Mouse (Mus musculus): ENCODE results near the gene Il17re.
A peak's percentile ranks its signal among the peaks of the same experiment; 100 is the strongest.

Gene Il17re

GRCm38 (mm10) chr6:113443091-113443490 lies 15.2 kb upstream of the Il17re start:
- DNase-seq, result no peak

GRCm38 (mm10) chr6:113444207-113444965 lies 13.9 kb upstream of the Il17re start:
- no peak for DNase-seq

GRCm38 (mm10) chr6:113447639-113448038 lies 10.6 kb upstream of the Il17re start:
- DNase-seq, result no peak

GRCm38 (mm10) chr6:113451839-113452238 lies 6.4 kb upstream of the Il17re start:
- DNase-seq, result no peak

GRCm38 (mm10) chr6:113455007-113455406 lies 3.3 kb upstream of the Il17re start:
- DNase-seq, result no peak

- DNase-seq, result peak; percentile 84 to 88
Measured at GRCm38 (mm10) chr6:113458635-113459034, 351 bp downstream of the Il17re start.

GRCm38 (mm10) chr6:113464040-113464439 lies 5.8 kb downstream of the Il17re start:
- no peak for DNase-seq

GRCm38 (mm10) chr6:113465602-113466001 lies 7.3 kb downstream of the Il17re start:
- no peak for DNase-seq

- no peak for DNase-seq
Measured at GRCm38 (mm10) chr6:113468512-113468911, 10.2 kb downstream of the Il17re start.

GRCm38 (mm10) chr6:113469021-113469420 lies 10.7 kb downstream of the Il17re start:
- DNase-seq, result peak; percentile 71 to 80

GRCm38 (mm10) chr6:113469432-113469831 lies 11.1 kb downstream of the Il17re start:
- DNase-seq, result peak; percentile 77 to 84

GRCm38 (mm10) chr6:113471297-113471936 lies 13.1 kb downstream of the Il17re start, which contains the start of gene Il17rc:
Gene Il17rc (plus strand): TSS chr6:113471427.
- DNase-seq, result peak; percentile 82 to 88

- peak in 1 of 2 experiments; percentile 35 for DNase-seq
Measured at GRCm38 (mm10) chr6:113472061-113472460, 13.8 kb downstream of the Il17re start.

GRCm38 (mm10) chr6:113473246-113473645 lies 15.0 kb downstream of the Il17re start:
- no peak for DNase-seq

- no peak for DNase-seq
Measured at GRCm38 (mm10) chr6:113473715-113474114, 15.4 kb downstream of the Il17re start.

GRCm38 (mm10) chr6:113477353-113477752 lies 19.1 kb downstream of the Il17re start:
- no peak for DNase-seq

GRCm38 (mm10) chr6:113478906-113479305 lies 20.6 kb downstream of the Il17re start:
- DNase-seq, result no peak

GRCm38 (mm10) chr6:113480555-113481373 lies 22.5 kb downstream of the Il17re start:
- DNase-seq, result peak; percentile 71 to 82

GRCm38 (mm10) chr6:113482477-113483099 lies 24.3 kb downstream of the Il17re start:
- DNase-seq, result peak; percentile 38 to 39

- DNase-seq, result peak; percentile 97 to 98
Measured at GRCm38 (mm10) chr6:113483100-113483615, 24.9 kb downstream of the Il17re start, which contains the start of gene Creld1. Gene Creld1 (plus strand): TSS chr6:113483297.

GRCm38 (mm10) chr6:113483729-113484128 lies 25.4 kb downstream of the Il17re start:
- peak in 1 of 2 experiments; percentile 21 for DNase-seq

- DNase-seq, result peak; percentile 71 to 81
Measured at GRCm38 (mm10) chr6:113487125-113487576, 28.9 kb downstream of the Il17re start.

Data from lung, adult 18-20 months (tissue).